Mouse (Mus musculus): ENCODE data around the gene Pip4k2c. TPM values are rescaled to one million over a fixed set of nuclear protein-coding genes. Genes with fewer than 3 reads are reported as not detected.

The Pip4k2c gene
- total RNA-seq, 2 experiments from 2014 or later, result 7.6 to 7.9 TPM

DNA sequence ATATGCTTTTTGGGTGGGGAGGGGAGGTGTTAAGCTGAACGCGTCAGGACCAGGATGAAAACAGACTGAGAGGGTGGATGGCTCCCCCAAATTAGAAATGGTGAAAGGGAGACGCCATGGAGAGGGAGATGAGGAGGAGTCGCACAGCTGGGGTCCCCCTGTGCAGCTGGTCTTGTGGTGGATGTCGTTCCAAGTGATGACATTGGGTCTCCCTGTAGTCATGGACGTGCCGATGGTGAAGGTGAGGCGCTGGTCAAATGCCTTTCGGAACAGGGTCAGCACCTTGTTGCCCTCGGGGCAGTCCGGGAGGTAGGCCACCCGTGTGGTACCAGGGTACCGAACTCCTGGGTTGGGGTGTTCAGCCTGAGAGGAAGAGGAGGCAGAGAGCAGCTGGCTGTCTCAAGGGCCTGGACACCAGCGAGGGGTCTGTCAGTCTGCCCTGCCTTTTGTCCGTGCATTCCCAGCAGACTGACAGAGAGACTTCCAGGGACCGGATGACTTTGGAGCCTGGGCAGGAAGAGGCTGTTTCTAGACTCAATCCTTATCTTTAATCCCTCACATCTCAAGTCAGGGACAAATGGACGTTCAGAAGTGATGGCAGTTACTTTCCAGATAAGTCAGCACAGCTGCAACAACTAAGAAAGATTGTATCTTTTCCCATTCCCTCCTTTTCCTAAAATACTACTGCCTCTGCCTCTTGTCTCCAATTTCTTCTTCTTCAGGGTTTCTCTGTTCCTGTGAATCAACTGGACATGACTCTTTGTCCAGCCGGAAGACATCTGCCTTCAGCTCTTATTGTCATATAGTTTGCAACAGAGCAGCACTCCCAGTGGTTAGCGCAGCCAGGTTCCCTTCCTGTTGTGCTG lies 20.0 kb downstream of the Pip4k2c start:
- H3K27ac ChIP-seq, result peak overlapping the region; percentile 90
- intact Hi-C loops (cut with DNase I), result no loop called here
- peak overlapping the region; percentile 11; the same call in 1 of the 2 replicates for H3K4me3 ChIP-seq
- TF ChIP-seq CTCF (IDR thresholded peaks at IDR 0.05), result no peak
- no peak for DNase-seq

DNA sequence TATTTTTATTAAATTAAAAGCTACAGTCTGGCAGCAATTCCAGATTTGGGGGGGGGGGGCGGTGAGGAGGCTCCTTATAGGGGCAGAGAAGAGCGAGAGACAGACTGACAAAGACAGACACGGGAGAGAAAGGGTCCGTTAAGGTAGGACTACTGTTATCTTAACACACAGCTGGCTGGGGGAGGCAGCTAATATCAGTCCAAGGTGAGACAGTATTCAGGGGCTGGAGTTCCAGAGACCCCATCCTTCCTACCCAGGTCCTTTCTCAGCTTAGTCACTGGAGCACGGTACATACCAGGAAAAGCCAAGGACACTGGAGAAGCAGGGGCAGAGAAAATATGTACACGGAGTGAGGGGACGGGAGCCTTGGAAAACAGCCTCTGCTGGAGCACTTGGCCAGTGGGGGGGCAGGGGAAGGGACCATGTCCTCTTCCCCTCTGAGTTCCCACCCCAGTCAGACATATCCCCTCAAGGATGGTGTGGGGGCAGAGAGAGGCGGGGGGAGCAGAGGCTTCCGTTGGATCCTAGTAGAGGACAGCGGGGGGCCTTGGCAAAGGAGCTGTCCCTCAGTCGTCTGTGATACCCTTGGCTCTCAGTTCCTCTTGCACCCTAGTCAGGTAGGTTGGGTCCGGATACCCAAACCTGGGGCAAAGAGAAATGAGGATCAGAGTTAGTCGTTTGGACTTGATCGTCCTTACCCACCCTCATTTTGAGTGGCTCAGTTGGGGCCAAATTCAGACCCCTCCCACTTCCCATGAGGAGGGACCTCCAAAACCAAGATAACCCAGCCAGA lies 20.8 kb downstream of the Pip4k2c start:
- intact Hi-C loops (cut with DNase I), result no loop called here
- Histone ChIP-seq H3K4me3 (peak overlapping the region; percentile 86), H3K27ac (peak overlapping the region; percentile 90)
- TF ChIP-seq CTCF (IDR thresholded peaks at IDR 0.05), result no peak
- DNase-seq, result no peak

DNA sequence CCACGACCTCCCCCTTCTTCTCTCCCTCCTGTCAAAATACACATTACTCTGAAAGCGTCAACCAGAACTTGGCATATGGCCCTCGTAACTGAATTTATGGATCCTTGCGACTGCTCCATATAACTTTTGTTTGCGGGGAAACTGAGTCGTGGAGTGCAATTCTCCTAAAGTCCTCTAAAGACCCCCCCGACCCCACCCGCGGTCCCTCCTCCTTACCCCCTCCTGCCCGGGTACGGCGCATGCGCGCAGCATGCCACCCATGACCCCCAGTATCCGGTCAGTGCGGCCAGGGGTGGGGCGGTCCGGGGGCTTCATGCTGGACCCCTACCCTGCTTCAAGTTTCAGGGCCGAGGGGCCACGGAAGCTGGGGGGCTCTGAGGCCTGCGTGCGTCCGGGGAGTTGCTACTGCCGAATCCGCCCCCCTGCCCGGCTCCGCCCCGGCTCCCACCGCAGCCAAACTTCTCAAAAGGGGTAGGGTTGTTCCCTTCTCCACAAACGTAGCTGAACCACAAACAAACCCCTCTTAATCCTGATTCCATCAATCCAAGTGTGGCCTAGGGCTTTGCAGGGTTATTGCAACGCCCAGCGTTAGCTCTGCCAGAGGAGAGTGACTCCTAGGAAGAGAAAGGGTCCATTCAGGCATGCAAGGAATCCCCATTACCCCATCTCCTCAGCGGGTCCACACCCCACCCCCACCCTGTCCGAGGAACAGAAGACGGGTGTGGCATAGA lies 21.6 kb downstream of the Pip4k2c start, which contains the start of gene Arhgef25:
Gene Arhgef25 (minus strand): TSS at position 433 of the 731 bp plus-strand sequence.
- intact Hi-C loops (cut with DNase I), result no loop called here
- peak within 1 kb of the TSS; percentile 90 for H3K27ac ChIP-seq
- peak within 1 kb of the TSS; percentile 86 for H3K4me3 ChIP-seq
- DNase-seq, result peak; percentile 82
- no peak for TF ChIP-seq CTCF (IDR thresholded peaks at IDR 0.05)

DNA sequence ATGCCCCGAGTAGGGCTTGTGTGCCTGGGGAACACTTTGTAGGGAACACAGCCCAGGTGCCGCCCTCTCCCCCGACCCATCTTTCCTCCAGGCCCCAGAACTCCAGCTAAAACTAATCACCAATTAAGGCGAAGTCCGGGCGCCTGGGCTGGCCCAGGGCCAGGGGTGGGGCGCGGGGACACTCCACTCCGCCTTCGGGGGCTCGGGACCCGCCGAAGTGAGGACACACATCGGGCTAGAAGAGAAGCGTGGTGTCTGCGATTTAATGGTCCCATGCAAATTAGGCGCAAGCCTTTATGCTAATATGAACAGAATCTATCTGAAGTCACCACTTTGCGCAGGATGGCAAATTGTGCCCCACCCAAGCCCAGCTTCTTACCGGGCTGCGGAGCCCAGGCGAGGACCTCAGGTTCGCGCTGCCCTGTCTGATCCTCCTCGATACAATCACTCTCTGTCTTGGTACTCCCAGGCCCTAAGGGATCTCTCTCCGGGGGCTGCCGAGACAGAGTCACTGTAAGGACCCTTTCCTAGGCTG lies 22.2 kb downstream of the Pip4k2c start:
- Histone ChIP-seq H3K27ac (peak overlapping the region; percentile 90), H3K4me3 (peak overlapping the region; percentile 86)
- intact Hi-C loops (cut with DNase I), result no loop called here
- no peak for TF ChIP-seq CTCF (IDR thresholded peaks at IDR 0.05)
- peak; percentile 68 for DNase-seq

DNA sequence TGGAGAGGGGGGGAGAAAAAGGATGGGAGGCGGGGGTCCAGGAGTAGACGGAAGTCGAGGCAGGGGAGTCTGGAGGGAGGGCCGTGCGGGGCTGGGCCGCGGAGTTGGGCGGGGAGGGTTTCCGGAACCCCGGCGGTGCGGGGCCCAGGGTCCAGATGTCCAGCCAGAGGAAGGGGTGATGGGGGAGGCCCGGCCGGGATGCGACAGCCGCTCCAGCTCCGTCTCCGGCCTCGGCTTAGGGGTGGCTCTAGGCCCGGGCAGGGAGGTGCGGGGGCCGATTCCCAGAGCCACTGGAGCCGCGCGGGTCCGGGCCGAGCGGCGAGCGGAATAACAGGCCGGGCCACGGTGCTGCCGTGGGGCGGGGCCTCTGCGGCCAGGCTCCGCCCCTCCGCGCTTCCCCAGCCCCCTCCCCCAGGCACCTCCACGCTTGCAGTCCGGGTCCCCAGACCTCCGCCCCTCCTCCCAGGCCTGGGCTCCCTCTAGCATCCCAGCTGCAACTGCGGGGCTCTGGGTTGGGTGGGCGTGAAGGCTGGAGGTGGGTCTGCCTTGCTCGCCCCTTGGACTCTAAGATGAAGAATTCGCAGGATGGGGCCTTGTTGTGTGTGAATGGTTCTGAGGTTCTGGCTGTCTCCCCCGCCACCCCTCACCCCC lies 22.8 kb downstream of the Pip4k2c start:
- Histone ChIP-seq H3K4me3 (peak overlapping the region; percentile 86), H3K27ac (peak overlapping the region; percentile 90)
- no peak for TF ChIP-seq CTCF (IDR thresholded peaks at IDR 0.05)
- intact Hi-C loops (cut with DNase I), result no loop called here
- peak; percentile 82 for DNase-seq

DNA sequence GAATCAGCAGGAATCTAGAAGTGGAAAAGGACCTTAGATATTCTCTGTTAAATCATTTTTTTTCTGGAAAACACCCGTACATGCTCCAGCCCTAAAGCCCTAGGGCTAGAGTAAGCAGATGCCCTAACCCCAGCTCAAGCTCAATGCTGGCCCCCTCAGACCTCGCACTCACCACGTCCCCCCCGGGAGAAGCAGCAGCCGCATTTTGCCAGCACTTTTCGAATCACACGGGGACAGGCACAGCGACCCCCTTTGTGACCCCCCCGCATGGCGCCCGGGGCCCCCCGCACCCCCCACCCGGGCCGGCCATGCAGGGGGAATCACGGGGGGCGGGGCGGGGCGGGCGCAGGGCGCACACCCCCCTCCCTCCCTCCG lies 23.3 kb downstream of the Pip4k2c start:
- TF ChIP-seq CTCF (IDR thresholded peaks at IDR 0.05), result no peak
- Histone ChIP-seq H3K4me3 (peak overlapping the region; percentile 86), H3K27ac (peak overlapping the region; percentile 90)
- no peak for DNase-seq
- intact Hi-C loops (cut with DNase I), result no loop called here

DNA sequence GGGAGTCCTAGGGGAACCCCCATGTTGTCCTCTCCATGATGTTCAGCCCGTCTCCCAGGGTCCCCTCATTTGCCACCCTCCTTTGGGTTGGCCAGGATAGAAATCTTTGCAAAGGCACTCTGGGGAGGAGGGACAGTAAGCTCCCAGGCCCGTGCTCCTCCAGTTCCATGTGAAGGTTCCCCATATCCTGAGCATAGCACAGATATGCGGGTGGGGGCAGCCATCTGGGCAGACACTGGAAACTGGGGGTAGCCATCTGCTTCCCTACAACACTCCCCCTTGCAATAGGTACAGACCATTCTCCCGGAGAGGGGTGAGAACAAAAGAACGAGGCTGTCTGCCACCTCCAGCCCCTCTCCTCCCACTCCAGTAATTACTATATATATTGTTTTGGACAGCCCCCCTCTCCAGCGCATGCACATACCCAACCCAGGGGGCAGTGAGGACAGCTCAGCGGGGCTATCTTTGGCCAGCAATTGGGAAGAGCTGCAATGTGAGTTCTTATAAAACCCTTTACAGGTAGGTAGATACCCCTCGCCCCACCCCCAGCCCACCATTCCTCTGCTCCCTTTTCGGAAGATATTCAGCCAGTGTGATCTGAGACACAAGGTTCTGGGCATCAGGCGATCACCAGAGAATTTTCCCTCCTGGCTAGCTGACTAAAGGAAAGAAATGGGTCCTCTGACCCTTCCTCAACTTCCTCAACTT lies 23.9 kb downstream of the Pip4k2c start:
- TF ChIP-seq CTCF (IDR thresholded peaks at IDR 0.05), result no peak
- H3K4me3 ChIP-seq, result peak overlapping the region; percentile 86
- no peak overlapping the region for H3K27ac ChIP-seq
- no peak for DNase-seq
- intact Hi-C loops (cut with DNase I), result no loop called here

DNA sequence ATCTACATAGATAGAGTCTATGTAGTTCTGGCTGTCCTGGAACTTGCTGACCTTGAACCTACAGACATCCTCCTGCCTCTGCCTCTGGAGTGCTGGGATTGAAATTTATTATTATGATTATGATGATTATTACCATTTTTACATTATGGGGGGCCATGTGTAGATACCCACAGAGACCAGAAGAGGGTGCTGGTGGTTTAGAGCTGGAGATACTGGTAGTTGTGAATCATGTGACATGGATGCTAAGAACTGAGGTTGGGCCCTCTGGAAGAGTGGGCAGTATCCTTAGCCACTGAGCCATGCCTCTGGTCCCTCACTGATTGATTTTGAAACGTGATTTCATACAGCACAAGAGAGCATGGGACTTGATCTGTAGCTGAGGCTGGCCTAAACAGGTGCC lies 24.9 kb downstream of the Pip4k2c start:
- no peak overlapping the region for H3K27ac ChIP-seq
- peak; percentile 45 for TF ChIP-seq CTCF (IDR thresholded peaks at IDR 0.05)
- no peak for DNase-seq
- intact Hi-C loops (cut with DNase I), result no loop called here
- no peak overlapping the region for H3K4me3 ChIP-seq

DNA sequence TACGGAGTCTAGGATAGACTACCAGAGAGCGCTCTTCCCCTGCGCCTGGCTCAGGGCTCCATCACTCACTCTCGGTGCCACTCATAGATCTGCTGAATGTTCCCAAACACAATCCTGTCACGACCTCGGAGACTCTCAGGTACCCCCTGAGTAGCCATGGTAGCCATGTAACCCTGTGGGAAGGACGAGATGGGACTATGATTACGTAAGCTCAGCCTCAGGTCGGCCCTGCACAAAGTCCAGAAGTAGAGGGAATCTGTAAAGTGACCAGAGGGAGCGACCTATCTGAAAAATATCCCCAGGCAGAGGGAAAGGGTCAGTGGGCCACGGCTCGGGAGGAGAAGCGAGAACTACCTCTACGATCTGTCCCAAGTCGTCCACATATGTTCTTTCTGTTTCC lies 25.9 kb downstream of the Pip4k2c start:
- DNase-seq, result no peak
- intact Hi-C loops (cut with DNase I), result no loop called here
- Histone ChIP-seq H3K4me3 (no peak overlapping the region), H3K27ac (no peak overlapping the region)
- no peak for TF ChIP-seq CTCF (IDR thresholded peaks at IDR 0.05)

DNA sequence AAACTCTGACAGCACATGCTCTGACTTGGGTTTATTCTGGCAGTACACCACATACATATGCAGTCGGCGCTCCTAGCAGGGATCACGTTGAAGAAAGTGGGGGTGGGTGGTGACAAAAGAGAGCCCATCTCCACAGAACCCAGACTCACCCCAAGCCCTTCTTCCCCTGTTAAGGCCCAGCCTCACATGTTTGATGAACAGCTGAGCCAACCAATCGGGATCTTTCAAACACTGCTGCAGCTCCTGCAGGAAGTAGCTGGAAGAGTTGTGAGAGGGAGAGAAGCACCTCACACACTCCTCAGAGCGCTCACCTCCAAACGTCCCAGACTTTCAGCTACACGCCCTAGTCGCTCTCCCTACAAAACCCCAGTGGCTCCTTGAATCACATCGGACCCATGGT lies 26.3 kb downstream of the Pip4k2c start:
- TF ChIP-seq CTCF (IDR thresholded peaks at IDR 0.05), result no peak
- DNase-seq, result no peak
- intact Hi-C loops (cut with DNase I), result no loop called here
- Histone ChIP-seq H3K27ac (no peak overlapping the region), H3K4me3 (no peak overlapping the region)

DNA sequence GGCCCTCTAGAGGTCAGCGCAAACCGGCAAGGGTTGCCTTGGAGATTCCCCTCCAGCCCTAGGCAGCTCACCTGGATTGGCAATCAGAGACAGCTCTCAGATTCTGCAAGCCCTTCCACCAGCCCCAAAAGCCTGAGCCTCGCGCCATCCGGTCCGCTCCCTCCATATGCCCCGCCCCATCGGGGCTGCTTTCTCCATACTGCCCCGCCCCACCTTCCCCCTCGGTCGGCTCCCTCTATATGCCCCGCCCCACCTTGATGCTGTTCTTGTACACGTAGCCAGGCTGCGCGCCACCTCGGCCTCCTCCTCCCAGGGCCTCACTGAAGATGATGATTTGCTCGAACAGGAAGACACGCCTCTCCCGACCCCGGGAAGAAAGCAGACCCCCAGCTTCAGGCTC lies 27.6 kb downstream of the Pip4k2c start:
- Histone ChIP-seq H3K4me3 (peak overlapping the region; percentile 67), H3K27ac (peak overlapping the region; percentile 78; the same call in 1 of the 2 replicates)
- no peak for TF ChIP-seq CTCF (IDR thresholded peaks at IDR 0.05)
- no peak for DNase-seq
- intact Hi-C loops (cut with DNase I), result no loop called here
